21 mouse cellular contexts compared by ENCODE assay signal in genomic region chr16:8560079-8560478, GRCm38 (mm10).
DNase-seq lines count a peak whose midpoint lies in the region.
"Had no signal": no experiment of that assay in that cellular context is flagged by ENCODE, and none has a peak within 500 bp of the region (broad histone marks: within the 10 kb centered on the region; RNA-seq: fewer than 3 reads in every experiment).

No protein-coding gene starts in this region.

- DNase-seq in heart, adult 11 months, result peak; percentile 84
- DNase-seq in heart, adult 9 months (ENCODE audit: low spot score in 2 of 2), result no peak
- peak; percentile 35 for DNase-seq in testis, postnatal 10 days (ENCODE audit: low spot score)
- no peak for DNase-seq in testis, postnatal 14 days (ENCODE audit: low spot score)
- DNase-seq in R1 (ENCODE audit: low read depth, low spot score), result peak; percentile 50
- DNase-seq in spleen, postnatal 4 days (ENCODE audit: low spot score in 2 of 2), result no peak
- DNase-seq in cerebellum, postnatal 4 days (ENCODE audit: low spot score in 2 of 2), result no peak
- DNase-seq: adrenal gland, adult 2 months; adrenal gland, postnatal 14 days; B cell, adult 2 months; cerebellum, adult 11 months; cerebellum, adult 2 months; cerebellum, adult 9-11 months; cerebellum, postnatal 25 days; embryo, embryonic 11 days; forebrain, postnatal 0 days; gastrocnemius, adult 2 months; gastrocnemius, postnatal 14 days; heart, adult 18-20 months; heart, postnatal 10 days; heart, postnatal 36 days had no signal

Comparison
In these comparisons a context has a peak if more than half of its experiments do, and no peak if none do; other contexts are left out.
1. DNase-seq: peak in heart, adult 11 months (single experiment), testis, postnatal 10 days (single experiment) and R1 (single experiment); none in heart, adult 9 months (0 of 2), testis, postnatal 14 days (single experiment), spleen, postnatal 4 days (0 of 2) and cerebellum, postnatal 4 days (0 of 2).